Mouse (Mus musculus) heart, postnatal 10 days (tissue): Measurements from ENCODE around the gene Ermap. TPM values are rescaled to one million over a fixed set of nuclear protein-coding genes. Genes with fewer than 3 reads are reported as not detected.
A peak's percentile ranks its signal among the peaks of the same experiment; 100 is the strongest.

Experiments used
- DNase-seq, 2 experiments: peaks; one replicate each; pipeline ENCODE4 v3.0.0; 2021
- intact Hi-C: fragments of 180-260 bp; cut with DNase I; formaldehyde crosslinking; loops from one replicate; pipeline ENCODE4 v1.15.1; 2025
- microRNA-seq, 2 experiments: library from miRNA; unstranded; fragments of <30 nt; microRNA quantifications; one replicate each; pipeline ENCODE4 v1.2.0; 2022
- total RNA-seq, 2 experiments: library from RNA; stranded (reverse); gene quantifications; 2 replicates each; pipeline ENCODE4 v1.2.3; 2021

Ermap gene
- total RNA-seq, 2 experiments from 2014 or later, result 0.12 TPM; not detected in 1

- intact Hi-C loops, result no loop called here
- peak; percentile 48 to 66 for DNase-seq
These were observed 47.5 kb downstream of the Ermap start for GRCm38 (mm10) chr4:119142230-119142871.

GRCm38 (mm10) chr4:119141191-119141590 lies 48.6 kb downstream of the Ermap start:
- intact Hi-C loops, result loop anchor here (1.0 kb wide), 1 partner anchor 136 kb away; no protein-coding TSS in a partner anchor
- DNase-seq, result no peak

- intact Hi-C loops, result no loop called here
- DNase-seq, result peak in 1 of 2 experiments; percentile 60
These were observed 49.7 kb downstream of the Ermap start for GRCm38 (mm10) chr4:119140126-119140525.

GRCm38 (mm10) chr4:119138776-119139175 lies 51.0 kb downstream of the Ermap start:
- intact Hi-C loops, result no loop called here
- DNase-seq, result no peak

- peak in 1 of 2 experiments; percentile 43 for DNase-seq
- intact Hi-C loops, result no loop called here
These were observed 51.6 kb downstream of the Ermap start for GRCm38 (mm10) chr4:119138171-119138570.

- DNase-seq, result no peak
- intact Hi-C loops, result no loop called here
These were observed 52.5 kb downstream of the Ermap start for GRCm38 (mm10) chr4:119137313-119137712.

GRCm38 (mm10) chr4:119133860-119134259 lies 56.0 kb downstream of the Ermap start:
- no peak for DNase-seq
- intact Hi-C loops, result no loop called here

- DNase-seq, result no peak
- intact Hi-C loops, result no loop called here
These were observed 56.5 kb downstream of the Ermap start for GRCm38 (mm10) chr4:119133306-119133705.

- no peak for DNase-seq
- intact Hi-C loops, result no loop called here
These were observed 58.5 kb downstream of the Ermap start for GRCm38 (mm10) chr4:119131189-119131910.

GRCm38 (mm10) chr4:119129096-119129495 lies 60.7 kb downstream of the Ermap start:
- DNase-seq, result no peak
- intact Hi-C loops, result no loop called here

GRCm38 (mm10) chr4:119128547-119128946 lies 61.3 kb downstream of the Ermap start:
- DNase-seq, result no peak
- intact Hi-C loops, result no loop called here

GRCm38 (mm10) chr4:119127229-119127628 lies 62.6 kb downstream of the Ermap start:
- no peak for DNase-seq
- intact Hi-C loops, result no loop called here

GRCm38 (mm10) chr4:119125577-119126270 lies 64.1 kb downstream of the Ermap start:
- no peak for DNase-seq
- intact Hi-C loops, result no loop called here

Small RNA genes within 50 kb of the gene (microRNA-seq; reads per million reads assigned to microRNA genes)
- 0 reads per million in 2 experiments for gene Mir1957a

Other genes with a start within 250 kb of the Ermap start
- under 1 TPM in 1 of 2 experiments, not detected in 1; 0.38 TPM for gene Lao1, start 228.4 kb downstream of the Ermap start, total RNA-seq
- gene Slc2a1, start 81.3 kb downstream of the Ermap start, total RNA-seq, result 1 to 10 TPM; 5.1 to 7.7 TPM
- gene Zfp691, start 15.8 kb downstream of the Ermap start, total RNA-seq, result 10 to 100 TPM; 19.4 to 22.3 TPM
- 10 to 100 TPM; 30.0 to 30.9 TPM for gene Svbp, start 5.3 kb upstream of the Ermap start, total RNA-seq
- gene Tmem269, start 28.2 kb upstream of the Ermap start, total RNA-seq, result not detected
- 10 to 100 TPM; 13.8 to 18.2 TPM for gene AU022252, start 42.7 kb upstream of the Ermap start, total RNA-seq
- 10 to 100 TPM; 23.5 to 24.7 TPM for gene P3h1, start 42.9 kb upstream of the Ermap start, total RNA-seq
- gene Cldn19, start 65.4 kb upstream of the Ermap start, total RNA-seq, result under 1 TPM; 0.17 to 0.43 TPM
- 100 to 1,000 TPM; 750 to 806 TPM for gene Ybx1, start 104.6 kb upstream of the Ermap start, total RNA-seq
- gene Ppih, start 130.5 kb upstream of the Ermap start, total RNA-seq, result 10 to 100 TPM; 15.1 to 15.4 TPM
- under 1 TPM; 0.35 to 0.65 TPM for gene Ccdc30, start 225.5 kb upstream of the Ermap start, total RNA-seq
- 10 to 100 TPM in 1 of 2 experiments, 1 to 10 TPM in 1; 9.6 to 17.0 TPM for gene Ppcs, start 232.4 kb upstream of the Ermap start, total RNA-seq
- not detected for gene Zmynd12, start 232.8 kb upstream of the Ermap start, total RNA-seq